Mouse (Mus musculus): ENCODE measurements around the gene Tmem232.

DNA sequence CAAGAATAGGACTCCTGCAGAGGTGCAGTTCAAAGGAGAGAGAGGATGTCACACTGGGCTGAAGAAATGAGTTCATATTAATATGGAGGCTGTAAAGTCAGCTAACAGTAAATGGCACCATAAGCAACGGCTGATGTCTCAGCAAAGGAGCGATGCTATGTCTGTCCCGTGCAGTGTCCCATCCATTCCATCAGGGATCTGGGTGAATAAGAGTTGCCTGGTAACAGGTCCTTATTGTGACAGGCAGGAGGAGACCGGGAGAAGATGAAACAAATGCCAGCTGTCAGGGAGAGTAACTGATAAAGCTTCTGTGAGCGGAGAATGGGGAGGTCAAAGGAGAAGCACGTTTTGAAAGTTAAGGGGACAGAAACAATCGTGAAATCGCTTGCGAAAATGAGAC lies 135.3 kb downstream of the Tmem232 start:
- TF ChIP-seq CTCF (IDR thresholded peaks at IDR 0.05; ENCODE audit: insufficient read depth, low read length) (no peak), POLR2A (IDR thresholded peaks at IDR 0.05; ENCODE audit: borderline replicate concordance, extremely low read depth, low read depth, low read length) (no peak)

Data from lung, adult 2 months (tissue).